In genomic region chr3:68646387-68647130, GRCm38 (mm10) we compare ENCODE assay signal across 11 mouse cellular contexts. TPM values are rescaled to one million over a fixed set of nuclear protein-coding genes. Genes with fewer than 3 reads are reported as not detected.
DNase-seq lines count a peak whose midpoint lies in the region; ATAC-seq and TF ChIP-seq lines count a peak whose summit lies in the region.
"Had no signal": no experiment of that assay in that cellular context is flagged by ENCODE, and none has a peak within 500 bp of the region (broad histone marks: within the 10 kb centered on the region; RNA-seq: fewer than 3 reads in every experiment).

No protein-coding gene starts in this region.

- TF ChIP-seq POLR2A in cortical plate, adult 2 months (IDR thresholded peaks at IDR 0.05; ENCODE audit: extremely low read depth, insufficient read depth, low read length) = no peak

- H3K27me3 ChIP-seq in hindbrain, postnatal 0 days (ENCODE audit: insufficient read depth, low read length) = no peaks in the 10 kb centered on the region
- no peaks in the 10 kb centered on the region for H3K27me3 ChIP-seq in hindbrain, embryonic 11.5 days (ENCODE audit: control insufficient read depth, insufficient read depth, low read length)
- no peaks in the 10 kb centered on the region for H3K27me3 ChIP-seq in forebrain, embryonic 10.5 days (ENCODE audit: poor library complexity, severe bottlenecking)
- H3K27me3 ChIP-seq: limb, embryonic 12.5 days; neural tube, embryonic 13.5 days had no signal

- no peaks in the 10 kb centered on the region for H3K9me3 ChIP-seq in hindbrain, postnatal 0 days (ENCODE audit: low read length)
- H3K9me3 ChIP-seq in hindbrain, embryonic 11.5 days (ENCODE audit: control insufficient read depth, low read length) = no peaks in the 10 kb centered on the region
- no peaks in the 10 kb centered on the region for H3K9me3 ChIP-seq in forebrain, embryonic 10.5 days
- H3K9me3 ChIP-seq: limb, embryonic 12.5 days had no signal

- H3K4me2 ChIP-seq in hindbrain, postnatal 0 days (ENCODE audit: low read depth, low read length) = no peak overlapping the region
- no peak overlapping the region for H3K4me2 ChIP-seq in hindbrain, embryonic 11.5 days (replicated peaks; ENCODE audit: low read depth, low read length)
- H3K4me2 ChIP-seq: limb, embryonic 12.5 days; neural tube, embryonic 13.5 days had no signal

- H3K36me3 ChIP-seq in hindbrain, postnatal 0 days (ENCODE audit: insufficient read depth, low read length) = no peaks in the 10 kb centered on the region
- no peaks in the 10 kb centered on the region for H3K36me3 ChIP-seq in hindbrain, embryonic 11.5 days (ENCODE audit: control insufficient read depth, insufficient read depth, low read length)
- no peaks in the 10 kb centered on the region for H3K36me3 ChIP-seq in forebrain, embryonic 10.5 days (replicated peaks)
- H3K36me3 ChIP-seq: limb, embryonic 12.5 days; neural tube, embryonic 13.5 days had no signal

- 89% methylated on average over 6 of the region's 6 CpGs for WGBS in hindbrain, postnatal 0 days
- WGBS in hindbrain, embryonic 11.5 days = 87% methylated on average over 6 of the region's 6 CpGs
- WGBS in forebrain, embryonic 10.5 days = 89% methylated on average over 6 of the region's 6 CpGs

- TF ChIP-seq CTCF in hindbrain, postnatal 0 days (IDR thresholded peaks at IDR 0.05; ENCODE audit: low read depth) = peak; percentile 49
- peak; percentile 67 for TF ChIP-seq CTCF in cortical plate, adult 2 months (IDR thresholded peaks at IDR 0.05; ENCODE audit: extremely low read depth, insufficient read depth, low read length)

- no peak overlapping the region for H3K4me3 ChIP-seq in hindbrain, postnatal 0 days (ENCODE audit: low read length)
- H3K4me3 ChIP-seq in hindbrain, embryonic 11.5 days (ENCODE audit: low read depth, low read length) = no peak overlapping the region
- no peak overlapping the region for H3K4me3 ChIP-seq in cortical plate, adult 2 months (ENCODE audit: insufficient read depth, low read length)
- H3K4me3 ChIP-seq in forebrain, embryonic 10.5 days = no peak overlapping the region
- H3K4me3 ChIP-seq: erythroblast, embryonic 14.5 days; limb, embryonic 12.5 days; neural tube, embryonic 13.5 days had no signal

- H3K27ac ChIP-seq in hindbrain, postnatal 0 days = no peak overlapping the region
- H3K27ac ChIP-seq in hindbrain, embryonic 11.5 days (ENCODE audit: low read depth, low read length) = no peak overlapping the region
- H3K27ac ChIP-seq in cortical plate, adult 2 months (ENCODE audit: insufficient read depth, low read length) = no peak overlapping the region
- H3K27ac ChIP-seq in forebrain, embryonic 10.5 days = no peak overlapping the region
- H3K27ac ChIP-seq: limb, embryonic 12.5 days; neural tube, embryonic 13.5 days had no signal

- H3K9ac ChIP-seq in hindbrain, postnatal 0 days (replicated peaks; ENCODE audit: low read length) = no peak overlapping the region
- no peak overlapping the region for H3K9ac ChIP-seq in hindbrain, embryonic 11.5 days (ENCODE audit: low read depth, low read length)
- H3K9ac ChIP-seq: limb, embryonic 12.5 days; neural tube, embryonic 13.5 days had no signal

- ATAC-seq in hindbrain, postnatal 0 days = no peak
- no peak for ATAC-seq in hindbrain, embryonic 11.5 days (ENCODE audit: low FRiP score)
- peak; percentile 50 for ATAC-seq in megakaryocyte, adult 5-6 weeks (ENCODE audit: poor library complexity, severe bottlenecking)

- no peaks in the 10 kb centered on the region for H3K4me1 ChIP-seq in hindbrain, postnatal 0 days (ENCODE audit: insufficient read depth, low read length)
- no peaks in the 10 kb centered on the region for H3K4me1 ChIP-seq in hindbrain, embryonic 11.5 days (replicated peaks; ENCODE audit: control insufficient read depth, insufficient read depth, low read length)
- H3K4me1 ChIP-seq in cortical plate, adult 2 months (ENCODE audit: control insufficient read depth, insufficient read depth, low read length) = peaks cover 2% of the 10 kb centered on the region; the same call in 1 of the 2 replicates
- no peaks in the 10 kb centered on the region for H3K4me1 ChIP-seq in forebrain, embryonic 10.5 days
- H3K4me1 ChIP-seq: limb, embryonic 12.5 days; neural tube, embryonic 13.5 days had no signal

- peak; percentile 12 for DNase-seq in hindbrain, postnatal 0 days (ENCODE audit: low spot score)
- no peak for DNase-seq in hindbrain, embryonic 11.5 days (ENCODE audit: low spot score)
- DNase-seq in A20 (ENCODE audit: low read depth, low spot score) = peak; percentile 65
- DNase-seq in forebrain, embryonic 10.5 days (ENCODE audit: extremely low spot score, low spot score) = no peak
- DNase-seq in urinary bladder, postnatal 36 days (ENCODE audit: low spot score in 2 of 2) = no peak
- DNase-seq in right cerebral cortex, postnatal 25 days = no peak

RNA-seq across cellular contexts. Expression of gene Il12a, which starts 43.9 kb away (rescaled TPM):
- total RNA-seq in hindbrain, postnatal 0 days (2014; rRNA removed) = not detected in 2 replicates
- polyA plus RNA-seq in hindbrain, postnatal 0 days (2015; fragmentation: Nextera tagmentation; extraction: Ambion mirVana) = 0.48 and 0.68 TPM in 2 replicates
- polyA plus RNA-seq in hindbrain, embryonic 11.5 days (2014; fragmentation: Nextera tagmentation; extraction: Ambion mirVana) = 0.19 TPM in 1 of 2 replicates, not detected in the other
- 6.7 and 7.0 TPM in 2 replicates for polyA plus RNA-seq in cortical plate, adult 2 months (2012; rRNA removed)
- total RNA-seq in megakaryocyte, adult 5-6 weeks (2015) = 1.1 and 1.9 TPM in 2 replicates
- 3.1 and 7.6 TPM in 2 replicates for total RNA-seq in megakaryocyte, adult 5-6 weeks (2017)
- polyA plus RNA-seq in forebrain, embryonic 10.5 days (2016; fragmentation: Nextera tagmentation; extraction: Ambion mirVana) = 0.26 TPM in 1 of 2 replicates, not detected in the other
- polyA plus RNA-seq: erythroblast, embryonic 14.5 days; limb, embryonic 12.5 days; neural tube, embryonic 13.5 days had no signal

Comparison
In these comparisons a context has a peak if more than half of its experiments do, and no peak if none do; other contexts are left out.
1. DNase-seq: peak in hindbrain, postnatal 0 days (single experiment) and A20 (single experiment); none in hindbrain, embryonic 11.5 days (single experiment), forebrain, embryonic 10.5 days (single experiment), urinary bladder, postnatal 36 days (0 of 2) and right cerebral cortex, postnatal 25 days (single experiment).